Mouse (Mus musculus) erythroid progenitor cell, adult 5-6 weeks (primary cell): ENCODE measurements around the gene Vmn1r39. TPM values are rescaled to one million over a fixed set of nuclear protein-coding genes. Genes with fewer than 3 reads are reported as not detected.
"Not testable (repeated sequence)": the region's sequence is repeated elsewhere in the genome, so short reads cannot be mapped to it uniquely, and the experiment has no call there.

Experiments
- ATAC-seq: replicated peaks from 2 replicates; pipeline ENCODE4 v1.8.0; 2016; ENCODE audit warnings: moderate number of reproducible peaks, mild to moderate bottlenecking, moderate TSS enrichment, inconsistent platforms; ENCODE audit not compliant: poor library complexity, low FRiP score, severe bottlenecking
- total RNA-seq, 2 experiments: library from RNA; stranded (forward) in 1 of 2; stranded (reverse) in 1 of 2; fragments of 150-400 nt in 1 of 2; fragments of 186-747, 209-891 nt in 1 of 2; gene quantifications; 2 replicates each; pipeline versions ENCODE4 v1.2.3 to v1.2.4; 2015 to 2017; ENCODE audit warnings: low replicate concordance in 2 of 2

Gene Vmn1r39
- not detected in 2 replicates for total RNA-seq (2015; ENCODE audit: low replicate concordance)
- not detected in 2 replicates for total RNA-seq (2017; ENCODE audit: low replicate concordance)

DNA sequence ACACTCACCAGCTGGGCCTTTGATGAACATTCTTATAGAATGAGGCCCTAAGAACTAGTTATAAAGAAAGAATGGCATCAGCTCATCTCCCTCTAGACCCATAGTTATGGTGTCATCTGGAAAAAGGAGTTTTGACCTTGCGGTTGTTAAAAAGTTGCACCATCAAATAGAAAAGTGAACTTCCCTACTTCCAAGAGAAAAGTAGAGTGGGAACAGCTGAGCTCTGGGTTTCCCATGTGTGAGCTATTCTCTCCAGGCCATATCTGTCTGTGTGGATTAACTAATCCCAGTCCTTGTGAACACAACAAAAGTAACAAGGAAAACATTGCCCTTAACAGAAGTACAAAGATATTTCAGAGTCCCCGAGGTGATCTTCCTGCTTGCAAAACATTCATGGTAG lies at the start of gene Vmn1r39:
TSS of gene Vmn1r39 (minus strand) at position 101 of the 400 bp plus-strand sequence.
- no peak for ATAC-seq

DNA sequence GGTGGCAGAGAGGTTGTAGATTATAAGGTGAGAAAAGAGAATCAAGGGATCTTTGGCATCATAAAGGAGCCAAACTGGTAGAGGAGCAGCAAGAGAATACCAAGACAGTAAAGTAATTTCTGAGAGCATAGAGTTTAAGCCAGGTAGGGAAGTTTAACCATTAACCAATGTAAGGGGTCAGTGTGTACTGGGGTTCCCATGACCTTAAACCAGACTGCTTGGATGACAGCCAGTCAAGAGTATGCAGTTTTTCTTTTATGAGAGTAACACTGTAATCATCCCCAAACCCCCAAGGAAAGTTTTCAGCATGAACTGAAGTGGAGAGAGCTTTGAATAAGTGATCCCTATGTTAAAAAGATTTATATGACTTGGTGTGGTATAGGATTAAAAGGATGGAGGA lies 49.0 kb upstream of the Vmn1r39 start:
- no peak for ATAC-seq

DNA sequence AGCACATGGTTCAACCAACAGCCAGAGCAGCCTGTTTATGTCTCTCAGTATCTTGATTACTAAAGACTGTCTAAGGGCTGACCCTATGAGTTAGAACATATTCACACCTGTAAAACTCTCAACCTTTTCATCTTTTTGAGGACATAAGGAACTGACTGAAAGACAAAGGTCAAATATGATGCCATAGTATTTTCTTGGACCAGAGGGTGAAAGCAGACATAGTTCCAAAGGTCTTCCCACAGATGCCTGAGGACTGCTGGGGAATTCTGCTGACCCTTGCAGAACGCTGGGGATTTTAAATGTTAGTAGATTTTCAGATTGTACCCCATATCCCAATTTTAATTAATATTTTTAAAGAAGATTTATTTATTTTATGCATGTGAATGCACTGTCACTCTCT lies 47.9 kb upstream of the Vmn1r39 start:
- no peak for ATAC-seq

DNA sequence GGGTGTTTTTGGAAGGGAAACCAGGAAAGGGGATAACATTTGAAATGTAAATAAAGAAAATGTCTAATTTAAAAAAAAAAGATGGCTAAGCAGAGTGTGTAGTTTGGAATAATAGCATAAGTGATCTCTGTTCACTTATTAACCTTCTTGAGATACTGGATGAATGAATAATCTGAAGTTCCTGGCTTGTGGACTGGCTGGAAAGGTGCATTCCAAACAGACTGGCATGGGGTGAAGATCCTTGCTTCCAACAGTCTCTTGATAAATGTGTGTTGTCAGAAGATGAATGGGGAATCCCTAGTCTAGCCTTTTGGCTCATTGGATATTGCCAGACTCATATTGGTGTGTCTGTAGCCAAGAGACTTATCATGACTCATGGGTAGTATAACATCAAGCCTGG lies 45.8 kb upstream of the Vmn1r39 start:
- no peak for ATAC-seq

DNA sequence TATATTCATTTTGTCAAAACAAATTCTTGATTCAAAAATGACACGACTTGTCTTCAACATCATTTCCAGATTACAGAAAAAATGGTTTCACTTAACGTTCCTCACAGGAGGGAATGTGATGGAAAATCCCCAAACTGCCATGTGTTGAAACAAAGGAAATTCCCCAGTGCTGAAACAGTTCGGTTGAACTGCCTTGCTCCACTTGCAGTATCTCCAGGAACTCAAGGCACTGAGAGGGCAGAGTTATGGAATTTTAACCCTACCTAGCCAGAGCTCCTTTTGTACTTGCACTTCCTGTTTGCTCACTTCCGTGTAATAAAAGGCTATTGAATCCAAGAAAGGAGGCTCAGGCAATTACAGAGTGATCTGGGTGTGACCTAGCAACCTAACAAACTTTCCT lies 38.5 kb upstream of the Vmn1r39 start:
- no peak for ATAC-seq

DNA sequence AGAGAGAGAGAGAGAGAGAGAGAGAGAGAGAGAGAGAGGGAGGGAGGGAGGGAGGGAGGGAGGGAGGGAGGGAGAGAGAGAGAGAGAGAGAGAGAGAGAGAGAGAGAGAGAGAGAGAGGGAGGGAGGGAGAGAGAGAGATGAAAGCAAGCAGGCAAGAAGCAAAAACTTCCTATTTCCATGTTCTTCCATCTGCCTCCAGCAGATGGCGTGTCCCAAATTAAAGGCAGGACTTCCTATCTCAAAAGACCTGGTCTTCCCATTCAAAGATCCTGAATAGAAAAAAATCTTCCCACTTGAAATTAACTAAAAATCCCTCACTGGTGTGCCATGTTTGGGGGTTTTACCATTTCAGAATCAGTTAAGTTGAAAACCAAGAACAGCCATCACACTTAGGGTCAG lies 30.2 kb upstream of the Vmn1r39 start:
- not testable (repeated sequence) for ATAC-seq

DNA sequence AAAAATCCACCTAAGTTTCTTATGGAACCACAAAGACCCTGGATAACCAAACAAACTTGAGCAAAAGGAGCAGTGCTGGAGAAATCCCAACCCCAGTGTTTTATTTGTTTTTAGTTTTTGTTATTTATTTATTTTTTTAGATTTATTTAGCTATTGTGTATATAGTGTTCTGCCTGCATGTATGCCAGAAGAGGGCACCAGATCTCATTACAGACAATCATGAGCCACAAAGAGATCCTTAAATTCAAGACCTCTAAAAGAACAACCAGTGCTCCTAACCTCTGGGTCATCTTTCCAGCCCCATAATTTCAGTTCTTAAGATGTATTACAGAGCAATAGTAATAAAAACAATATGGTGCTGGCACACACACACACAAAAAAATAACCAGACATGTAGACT lies 26.5 kb upstream of the Vmn1r39 start:
- ATAC-seq: no peak

DNA sequence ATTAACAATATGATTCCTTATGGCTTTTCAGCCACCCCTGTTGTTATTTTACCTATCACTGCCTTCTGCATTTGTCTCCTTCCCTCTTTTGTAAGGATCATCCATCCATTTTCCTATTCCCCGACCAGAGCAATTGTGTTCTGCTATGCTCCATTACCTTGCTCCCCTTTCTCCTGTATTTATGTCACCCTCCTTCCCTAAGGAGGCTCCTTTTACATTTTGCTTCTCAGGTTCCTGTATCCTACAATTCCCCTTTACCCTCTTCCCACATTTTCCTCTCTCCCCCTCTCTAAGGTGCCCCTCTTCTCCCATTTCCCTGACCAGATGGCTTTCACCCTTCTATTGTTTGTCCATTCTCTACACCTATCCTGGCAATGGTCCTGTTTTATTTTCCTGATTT lies 4.1 kb downstream of the Vmn1r39 start:
- ATAC-seq: no peak

DNA sequence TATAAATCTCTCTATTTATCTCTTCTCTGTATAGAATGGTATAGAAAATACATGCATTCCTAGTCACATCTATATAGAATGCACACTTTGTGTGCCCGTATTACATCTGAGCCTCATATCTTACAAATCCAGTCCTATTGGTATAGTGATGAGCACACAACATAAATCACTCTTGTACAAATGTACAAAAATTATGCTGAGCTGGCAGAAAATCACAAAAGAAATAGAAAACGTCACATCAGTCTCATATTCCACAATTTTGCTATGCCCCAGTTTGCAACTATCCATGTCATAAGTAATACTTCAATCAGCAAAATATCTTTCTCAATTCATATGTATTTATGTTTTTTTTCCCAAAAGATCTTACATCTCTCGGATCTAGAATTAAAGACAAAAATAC lies 4.7 kb downstream of the Vmn1r39 start:
- ATAC-seq: no peak

DNA sequence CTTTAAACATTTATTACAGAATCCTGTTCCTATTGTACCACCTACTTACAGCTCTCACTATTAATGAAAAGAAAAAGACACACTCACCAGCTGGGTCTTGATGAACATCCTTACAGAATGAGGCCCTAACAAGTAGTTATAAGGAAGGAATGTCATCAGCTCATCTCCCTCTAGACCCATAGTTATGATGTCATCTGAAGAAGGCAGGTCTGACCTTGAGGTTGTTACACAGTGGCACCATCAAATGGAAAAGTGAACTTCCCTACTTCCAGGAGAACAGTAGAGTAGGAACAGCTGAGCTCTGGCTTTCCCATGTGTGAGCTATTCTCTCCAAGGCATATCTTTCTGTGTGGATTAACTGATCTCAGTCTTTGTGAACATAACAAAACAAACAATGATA lies 27.9 kb downstream of the Vmn1r39 start, which contains the start of gene Vmn1r38:
TSS of gene Vmn1r38 (minus strand) at position 101 of the 400 bp plus-strand sequence.
- ATAC-seq: not testable (repeated sequence)

Other genes starting within 250 kb of the Vmn1r39 start
- not detected in 2 replicates for gene Vmn1r33, start 192.3 kb downstream of the Vmn1r39 start, total RNA-seq (2015; ENCODE audit: low replicate concordance)
- gene Vmn1r33, start 192.3 kb downstream of the Vmn1r39 start, total RNA-seq (2017; ENCODE audit: low replicate concordance): not detected in 2 replicates
- not detected in 2 replicates for gene Vmn1r34, start 166.7 kb downstream of the Vmn1r39 start, total RNA-seq (2015; ENCODE audit: low replicate concordance)
- gene Vmn1r34, start 166.7 kb downstream of the Vmn1r39 start, total RNA-seq (2017; ENCODE audit: low replicate concordance): not detected in 2 replicates
- gene Vmn1r35, start 124.7 kb downstream of the Vmn1r39 start, total RNA-seq (2015; ENCODE audit: low replicate concordance): not detected in 2 replicates
- not detected in 2 replicates for gene Vmn1r35, start 124.7 kb downstream of the Vmn1r39 start, total RNA-seq (2017; ENCODE audit: low replicate concordance)
- not detected in 2 replicates for gene Vmn1r36, start 91.4 kb downstream of the Vmn1r39 start, total RNA-seq (2015; ENCODE audit: low replicate concordance)
- gene Vmn1r36, start 91.4 kb downstream of the Vmn1r39 start, total RNA-seq (2017; ENCODE audit: low replicate concordance): not detected in 2 replicates
- not detected in 2 replicates for gene Vmn1r37, start 81.2 kb downstream of the Vmn1r39 start, total RNA-seq (2015; ENCODE audit: low replicate concordance)
- not detected in 2 replicates for gene Vmn1r37, start 81.2 kb downstream of the Vmn1r39 start, total RNA-seq (2017; ENCODE audit: low replicate concordance)
- gene Vmn1r38, start 28.0 kb downstream of the Vmn1r39 start, total RNA-seq (2015; ENCODE audit: low replicate concordance): not detected in 2 replicates
- gene Vmn1r38, start 28.0 kb downstream of the Vmn1r39 start, total RNA-seq (2017; ENCODE audit: low replicate concordance): not detected in 2 replicates
- 12.3 and 30.2 TPM in 2 replicates for gene Gng12, start 85.8 kb upstream of the Vmn1r39 start, total RNA-seq (2015; ENCODE audit: low replicate concordance)
- gene Gng12, start 85.8 kb upstream of the Vmn1r39 start, total RNA-seq (2017; ENCODE audit: low replicate concordance): 4.9 and 8.2 TPM in 2 replicates
- 113 and 203 TPM in 2 replicates for gene Gadd45a, start 226.8 kb upstream of the Vmn1r39 start, total RNA-seq (2015; ENCODE audit: low replicate concordance)
- 152 and 192 TPM in 2 replicates for gene Gadd45a, start 226.8 kb upstream of the Vmn1r39 start, total RNA-seq (2017; ENCODE audit: low replicate concordance)